Mouse (Mus musculus): ENCODE data around the gene Ocln.

DNA sequence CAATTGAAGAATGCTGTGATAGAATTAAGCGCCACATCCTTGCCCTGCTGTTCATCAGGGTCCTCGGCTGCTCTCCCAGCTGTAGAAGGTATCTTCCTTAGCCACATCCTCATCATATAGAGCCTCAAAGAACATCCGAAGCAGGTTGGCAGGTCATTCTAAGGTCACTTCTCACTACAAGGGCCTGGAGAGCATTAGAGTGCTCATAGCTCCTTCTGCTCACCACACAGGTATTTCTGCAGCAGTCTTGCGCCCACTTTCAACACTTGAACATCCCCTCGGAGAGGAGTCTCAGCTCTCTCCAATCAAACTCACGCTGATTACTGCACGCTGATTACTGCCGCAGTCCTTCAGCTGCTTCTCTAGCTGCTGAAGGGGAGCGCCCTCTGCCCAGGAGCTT lies 6.9 kb upstream of the Ocln start:
- no peak for TF ChIP-seq POLR2A (IDR thresholded peaks at IDR 0.05; ENCODE audit: insufficient read depth, low read depth, low read length)
- no peak for TF ChIP-seq EP300 (IDR thresholded peaks at IDR 0.05; ENCODE audit: insufficient read depth, low read depth, low read length)
- TF ChIP-seq CTCF (IDR thresholded peaks at IDR 0.05): no peak
